8 mouse cellular contexts compared by ENCODE assay signal in the genomic region with DNA sequence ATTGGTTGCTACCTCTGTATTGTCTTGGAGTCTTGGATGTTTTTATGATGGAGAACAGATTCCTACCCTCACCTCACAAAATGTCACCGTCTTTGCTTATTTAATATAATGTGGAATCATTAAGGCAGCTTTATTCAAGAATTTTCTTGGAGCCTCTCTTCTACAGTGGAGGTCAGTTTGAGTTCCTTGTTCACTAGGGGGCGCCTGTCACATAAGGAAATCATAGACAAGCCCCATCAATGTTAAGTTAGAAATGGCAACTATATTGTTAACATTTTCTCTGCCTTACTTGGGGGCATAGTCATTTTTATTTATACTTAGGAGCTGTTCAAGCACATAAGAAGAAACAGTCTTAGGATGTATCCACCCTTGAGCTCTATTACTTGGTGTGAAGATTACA. TPM values are rescaled to one million over a fixed set of nuclear protein-coding genes. Genes with fewer than 3 reads are reported as not detected.
DNase-seq lines count a peak whose midpoint lies in the region; ATAC-seq and TF ChIP-seq lines count a peak whose summit lies in the region.

No protein-coding gene starts in this region.

- peak; percentile 75 for TF ChIP-seq CTCF in midbrain, postnatal 0 days (IDR thresholded peaks at IDR 0.05)
- TF ChIP-seq CTCF in stomach, postnatal 0 days (IDR thresholded peaks at IDR 0.05; ENCODE audit: low read depth), result peak; percentile 76

- peaks cover 8% of the 10 kb centered on the region; the same call in 1 of the 2 replicates for H3K4me1 ChIP-seq in midbrain, postnatal 0 days (ENCODE audit: insufficient read depth, low read length)
- peaks cover 35% of the 10 kb centered on the region for H3K4me1 ChIP-seq in midbrain, embryonic 10.5 days
- H3K4me1 ChIP-seq in embryonic facial prominence, embryonic 14.5 days (ENCODE audit: control insufficient read depth, insufficient read depth, low read length), result peaks cover 12% of the 10 kb centered on the region; the same call in 1 of the 2 replicates
- no peaks in the 10 kb centered on the region for H3K4me1 ChIP-seq in stomach, postnatal 0 days (replicated peaks; ENCODE audit: control insufficient read depth, insufficient read depth)

- no peak overlapping the region for H3K27ac ChIP-seq in midbrain, postnatal 0 days (ENCODE audit: low read depth, low read length)
- no peak overlapping the region for H3K27ac ChIP-seq in midbrain, embryonic 10.5 days (replicated peaks)
- no peak overlapping the region for H3K27ac ChIP-seq in embryonic facial prominence, embryonic 14.5 days (replicated peaks; ENCODE audit: low read depth, low read length)
- no peak overlapping the region for H3K27ac ChIP-seq in stomach, postnatal 0 days (replicated peaks)

- no peaks in the 10 kb centered on the region for H3K36me3 ChIP-seq in midbrain, postnatal 0 days (ENCODE audit: insufficient read depth, low read length)
- no peaks in the 10 kb centered on the region for H3K36me3 ChIP-seq in midbrain, embryonic 10.5 days
- H3K36me3 ChIP-seq in embryonic facial prominence, embryonic 14.5 days (ENCODE audit: control insufficient read depth, insufficient read depth, low read length), result no peaks in the 10 kb centered on the region
- H3K36me3 ChIP-seq in stomach, postnatal 0 days (ENCODE audit: control insufficient read depth, insufficient read depth, low read length), result no peaks in the 10 kb centered on the region

- H3K27me3 ChIP-seq in midbrain, postnatal 0 days (ENCODE audit: insufficient read depth, low read length), result no peaks in the 10 kb centered on the region
- peaks cover 18% of the 10 kb centered on the region; the same call in 1 of the 2 replicates for H3K27me3 ChIP-seq in midbrain, embryonic 10.5 days (ENCODE audit: low read depth, poor library complexity, severe bottlenecking)
- H3K27me3 ChIP-seq in embryonic facial prominence, embryonic 14.5 days (replicated peaks; ENCODE audit: control insufficient read depth, insufficient read depth, low read length), result peaks cover 5% of the 10 kb centered on the region; the same call in 1 of the 2 replicates
- H3K27me3 ChIP-seq in stomach, postnatal 0 days (ENCODE audit: control insufficient read depth, insufficient read depth, low read length), result peaks cover 3% of the 10 kb centered on the region; the same call in 1 of the 2 replicates

- 0 out of 2 replicates have a peak, but pooled peaks have one; percentile 18 for ATAC-seq in frontal cortex, adult (ENCODE audit: low TSS enrichment)
- no peak for ATAC-seq in midbrain, postnatal 0 days (ENCODE audit: low FRiP score)
- ATAC-seq in embryonic facial prominence, embryonic 14.5 days (ENCODE audit: low read depth), result no peak
- ATAC-seq in stomach, postnatal 0 days (ENCODE audit: low FRiP score, low TSS enrichment), result no peak

- no peaks in the 10 kb centered on the region for H3K9me3 ChIP-seq in midbrain, postnatal 0 days (ENCODE audit: low read length)
- H3K9me3 ChIP-seq in midbrain, embryonic 10.5 days (replicated peaks), result no peaks in the 10 kb centered on the region
- H3K9me3 ChIP-seq in embryonic facial prominence, embryonic 14.5 days (ENCODE audit: control insufficient read depth, low read length), result no peaks in the 10 kb centered on the region
- no peaks in the 10 kb centered on the region for H3K9me3 ChIP-seq in stomach, postnatal 0 days (ENCODE audit: control insufficient read depth, low read length)

- no peak overlapping the region for H3K4me2 ChIP-seq in midbrain, postnatal 0 days (ENCODE audit: low read depth, low read length, poor library complexity, severe bottlenecking)
- no peak overlapping the region for H3K4me2 ChIP-seq in embryonic facial prominence, embryonic 14.5 days (ENCODE audit: low read depth, low read length)
- H3K4me2 ChIP-seq in stomach, postnatal 0 days (replicated peaks; ENCODE audit: low read depth), result no peak overlapping the region

- TF ChIP-seq EP300 in stomach, postnatal 0 days (optimal IDR thresholded peaks at IDR 0.05), result no peak

- no peak overlapping the region for H3K9ac ChIP-seq in midbrain, postnatal 0 days (replicated peaks; ENCODE audit: low read length, poor library complexity, severe bottlenecking)
- H3K9ac ChIP-seq in embryonic facial prominence, embryonic 14.5 days (ENCODE audit: low read depth, low read length), result no peak overlapping the region
- H3K9ac ChIP-seq in stomach, postnatal 0 days (ENCODE audit: low read length), result no peak overlapping the region

- WGBS in midbrain, postnatal 0 days, result 4% methylated on average over 2 of the region's 2 CpGs
- WGBS in midbrain, embryonic 10.5 days, result 7% methylated on average over 2 of the region's 2 CpGs
- 8% methylated on average over 2 of the region's 2 CpGs for WGBS in embryonic facial prominence, embryonic 14.5 days
- 1% methylated on average over 2 of the region's 2 CpGs for WGBS in stomach, postnatal 0 days

- intact Hi-C loops in left cerebral cortex, postnatal 25 days (cut with DNase I), result loop anchor here (1.0 to 2.0 kb wide), 2 partner anchors 99 to 1521 kb away; no protein-coding TSS in a partner anchor

- H3K4me3 ChIP-seq in midbrain, postnatal 0 days (ENCODE audit: low read depth, low read length), result no peak overlapping the region
- H3K4me3 ChIP-seq in midbrain, embryonic 10.5 days, result no peak overlapping the region
- no peak overlapping the region for H3K4me3 ChIP-seq in embryonic facial prominence, embryonic 14.5 days (ENCODE audit: low read depth, low read length)
- no peak overlapping the region for H3K4me3 ChIP-seq in stomach, postnatal 0 days (ENCODE audit: low read depth, low read length)

- DNase-seq in frontal cortex, postnatal 10 days (ENCODE audit: low spot score in 2 of 2), result no peak
- DNase-seq in midbrain, postnatal 0 days (ENCODE audit: low spot score), result peak; percentile 77
- no peak for DNase-seq in midbrain, embryonic 10.5 days (ENCODE audit: low spot score)
- peak; percentile 37 for DNase-seq in adrenal gland, adult 2 months
- DNase-seq in embryonic facial prominence, embryonic 14.5 days (ENCODE audit: low spot score), result peak; percentile 78
- peak; percentile 70 to 77 for DNase-seq in left cerebral cortex, postnatal 25 days (ENCODE audit: low spot score in 2 of 2)
- peak; percentile 25 for DNase-seq in stomach, postnatal 0 days (ENCODE audit: low spot score)

RNA-seq across cellular contexts. Expression of gene Elovl4, which starts 1.5 kb away (rescaled TPM):
- total RNA-seq in midbrain, postnatal 0 days (2014; rRNA removed), result 86.0 and 104 TPM in 2 replicates
- polyA plus RNA-seq in midbrain, postnatal 0 days (2015; fragmentation: Nextera tagmentation; extraction: Ambion mirVana), result 155 and 159 TPM in 2 replicates
- 34.5 and 35.8 TPM in 2 replicates for polyA plus RNA-seq in midbrain, embryonic 10.5 days (2016; fragmentation: Nextera tagmentation; extraction: Ambion mirVana)
- total RNA-seq in adrenal gland, adult 2 months (2021), result 1 to 10 TPM in 1 of 2 experiments, under 1 TPM in 1; 0.81 to 1.8 TPM
- 1.6 and 1.8 TPM in 2 replicates for polyA plus RNA-seq in adrenal gland, adult 2 months (2012; rRNA removed)
- polyA plus RNA-seq in embryonic facial prominence, embryonic 14.5 days (2014; fragmentation: Nextera tagmentation; extraction: Ambion mirVana), result 32.7 and 39.1 TPM in 2 replicates
- 10 to 100 TPM; 72.1 to 82.1 TPM for total RNA-seq in left cerebral cortex, postnatal 25 days (2021)
- 161 and 180 TPM in 2 replicates for polyA plus RNA-seq in stomach, postnatal 0 days (2015; fragmentation: Nextera tagmentation; extraction: Ambion mirVana)

RNA-seq across cellular contexts. Expression of gene Ttk, which starts 26.9 kb away (rescaled TPM):
- total RNA-seq in midbrain, postnatal 0 days (2014; rRNA removed), result 1.3 and 2.1 TPM in 2 replicates
- 1.5 and 1.8 TPM in 2 replicates for polyA plus RNA-seq in midbrain, postnatal 0 days (2015; fragmentation: Nextera tagmentation; extraction: Ambion mirVana)
- 46.1 and 51.4 TPM in 2 replicates for polyA plus RNA-seq in midbrain, embryonic 10.5 days (2016; fragmentation: Nextera tagmentation; extraction: Ambion mirVana)
- 1 to 10 TPM; 1.2 to 6.5 TPM for total RNA-seq in adrenal gland, adult 2 months (2021)
- polyA plus RNA-seq in adrenal gland, adult 2 months (2012; rRNA removed), result 0.03 and 0.10 TPM in 2 replicates
- polyA plus RNA-seq in embryonic facial prominence, embryonic 14.5 days (2014; fragmentation: Nextera tagmentation; extraction: Ambion mirVana), result 21.2 and 25.7 TPM in 2 replicates
- under 1 TPM; 0.69 to 0.87 TPM for total RNA-seq in left cerebral cortex, postnatal 25 days (2021)
- 4.5 and 5.5 TPM in 2 replicates for polyA plus RNA-seq in stomach, postnatal 0 days (2015; fragmentation: Nextera tagmentation; extraction: Ambion mirVana)

Comparison
In these comparisons a context has a peak if more than half of its experiments do, and no peak if none do; other contexts are left out.
1. DNase-seq: peak in midbrain, postnatal 0 days (single experiment), adrenal gland, adult 2 months (single experiment), embryonic facial prominence, embryonic 14.5 days (single experiment), left cerebral cortex, postnatal 25 days (2 of 2) and stomach, postnatal 0 days (single experiment); none in frontal cortex, postnatal 10 days (0 of 2) and midbrain, embryonic 10.5 days (single experiment).
2. RNA of gene Elovl4, which starts 1.5 kb away (polyA plus RNA-seq): 161 to 180 TPM in stomach, postnatal 0 days, 155 to 159 TPM in midbrain, postnatal 0 days, 34.5 to 35.8 TPM in midbrain, embryonic 10.5 days and 32.7 to 39.1 TPM in embryonic facial prominence, embryonic 14.5 days; 1.6 to 1.8 TPM in adrenal gland, adult 2 months; every median in the first group is over 10 times any median in the second.